Mouse (Mus musculus) forebrain, embryonic 11.5 days (tissue): Measurements from ENCODE around the gene Zfp1. TPM values are rescaled to one million over a fixed set of nuclear protein-coding genes. Genes with fewer than 3 reads are reported as not detected.

ENCODE experiments used
- ATAC-seq: fragments of 200-750 bp; cut with Nextera tagmentation; replicated peaks from 2 replicates; pipeline ENCODE4 v1.8.0; 2017; ENCODE audit warnings: moderate TSS enrichment; ENCODE audit not compliant: low FRiP score
- DNase-seq: peaks from one replicate; pipeline ENCODE4 v3.0.0-alpha.2; 2017; ENCODE audit warnings: low spot score
- H3K27ac ChIP-seq: fragments of 300-500 bp; sonication (generic); 2 replicates; pipeline ENCODE4 v1.5.1; 2014; ENCODE audit warnings: low read depth, low read length
- H3K27me3 ChIP-seq: fragments of 300-500 bp; sonication (generic); 2 replicates; pipeline ENCODE4 v1.6.1; 2014; ENCODE audit warnings: mild to moderate bottlenecking, low read length, mixed read lengths; ENCODE audit not compliant: control insufficient read depth, insufficient read depth
- H3K36me3 ChIP-seq: fragments of 300-500 bp; sonication (generic); 2 replicates; pipeline ENCODE4 v1.6.1; 2014; ENCODE audit warnings: mild to moderate bottlenecking, low read length, moderate library complexity, mixed read lengths; ENCODE audit not compliant: control insufficient read depth, insufficient read depth
- H3K4me1 ChIP-seq: fragments of 300-500 bp; sonication (generic); replicated peaks from 2 replicates; pipeline ENCODE4 v1.6.1; 2014; ENCODE audit warnings: low read length, mixed read lengths; ENCODE audit not compliant: control insufficient read depth, insufficient read depth
- H3K4me2 ChIP-seq: fragments of 300-500 bp; sonication (generic); 2 replicates; pipeline ENCODE4 v1.6.1; 2014; ENCODE audit warnings: low read depth, mild to moderate bottlenecking, low read length, moderate library complexity, mixed read lengths; ENCODE audit not compliant: severe bottlenecking
- H3K4me3 ChIP-seq: fragments of 300-500 bp; sonication (generic); 2 replicates; pipeline ENCODE4 v1.5.1; 2014; ENCODE audit warnings: low read depth, low read length
- H3K9ac ChIP-seq: fragments of 300-500 bp; sonication (generic); 2 replicates; pipeline ENCODE4 v1.6.1; 2014; ENCODE audit warnings: low read length
- H3K9me3 ChIP-seq: fragments of 300-500 bp; sonication (generic); 2 replicates; pipeline ENCODE4 v1.6.1; 2016; ENCODE audit warnings: low read length, mixed read lengths; ENCODE audit not compliant: control insufficient read depth
- WGBS: fragments of 180-500 bp; shearing (Covaris S2); extraction: QIAGEN DNeasy Blood & Tissue Kit; methylation state at CpG from one replicate; pipeline ENCODE4 v1.1.7; 2014; 5-methylcytosine and 5-hydroxymethylcytosine counted together
- microRNA-seq: library from miRNA; unstranded; fragments of <30 nt; microRNA quantifications from one replicate; pipeline ENCODE4, GENCODE M21; 2016; ENCODE audit not compliant: insufficient number of aligned reads
- polyA plus RNA-seq: library from polyadenylated mRNA; unstranded; fragments of >200 nt; fragmentation: Nextera tagmentation; extraction: Ambion mirVana; gene quantifications from 2 replicates; pipeline ENCODE4 v1.2.1, GENCODE M21; 2014

Gene Zfp1
- polyA plus RNA-seq, 1 experiment from 2014 or later = 21.8 TPM

DNA sequence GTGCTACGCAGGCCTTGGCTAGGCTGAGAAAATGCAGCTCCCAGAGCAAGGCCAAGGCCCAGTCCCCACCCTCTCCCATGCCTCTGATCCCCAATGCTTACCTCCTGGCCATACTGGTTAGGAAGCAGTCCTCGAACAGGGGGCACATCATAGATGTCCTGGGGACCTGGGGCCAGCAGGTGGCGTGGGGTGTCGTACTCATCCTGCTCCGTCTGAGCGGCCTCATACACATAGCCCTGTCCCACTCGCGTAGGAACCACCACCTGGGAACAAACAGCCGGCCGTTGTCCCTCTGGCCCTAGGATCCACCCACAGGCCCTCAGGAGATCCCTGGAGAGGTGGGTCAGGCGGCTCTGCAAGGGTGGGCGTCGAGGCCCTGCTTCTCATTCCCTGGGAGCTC lies 72.3 kb downstream of the Zfp1 start:
- Histone ChIP-seq H3K9ac (no peak overlapping the region), H3K9me3 (no peaks in the 10 kb centered on the region), H3K4me3 (no peak overlapping the region), H3K4me2 (no peak overlapping the region), H3K4me1 (peaks cover 17% of the 10 kb centered on the region), H3K27ac (0 out of 2 replicates have a peak overlapping the region, but pooled peaks have one; percentile 88), H3K36me3 (peaks cover 12% of the 10 kb centered on the region), H3K27me3 (no peaks in the 10 kb centered on the region)
- 90% methylated on average over 13 of the region's 13 CpGs for WGBS
- no peak for DNase-seq
- ATAC-seq = no peak

DNA sequence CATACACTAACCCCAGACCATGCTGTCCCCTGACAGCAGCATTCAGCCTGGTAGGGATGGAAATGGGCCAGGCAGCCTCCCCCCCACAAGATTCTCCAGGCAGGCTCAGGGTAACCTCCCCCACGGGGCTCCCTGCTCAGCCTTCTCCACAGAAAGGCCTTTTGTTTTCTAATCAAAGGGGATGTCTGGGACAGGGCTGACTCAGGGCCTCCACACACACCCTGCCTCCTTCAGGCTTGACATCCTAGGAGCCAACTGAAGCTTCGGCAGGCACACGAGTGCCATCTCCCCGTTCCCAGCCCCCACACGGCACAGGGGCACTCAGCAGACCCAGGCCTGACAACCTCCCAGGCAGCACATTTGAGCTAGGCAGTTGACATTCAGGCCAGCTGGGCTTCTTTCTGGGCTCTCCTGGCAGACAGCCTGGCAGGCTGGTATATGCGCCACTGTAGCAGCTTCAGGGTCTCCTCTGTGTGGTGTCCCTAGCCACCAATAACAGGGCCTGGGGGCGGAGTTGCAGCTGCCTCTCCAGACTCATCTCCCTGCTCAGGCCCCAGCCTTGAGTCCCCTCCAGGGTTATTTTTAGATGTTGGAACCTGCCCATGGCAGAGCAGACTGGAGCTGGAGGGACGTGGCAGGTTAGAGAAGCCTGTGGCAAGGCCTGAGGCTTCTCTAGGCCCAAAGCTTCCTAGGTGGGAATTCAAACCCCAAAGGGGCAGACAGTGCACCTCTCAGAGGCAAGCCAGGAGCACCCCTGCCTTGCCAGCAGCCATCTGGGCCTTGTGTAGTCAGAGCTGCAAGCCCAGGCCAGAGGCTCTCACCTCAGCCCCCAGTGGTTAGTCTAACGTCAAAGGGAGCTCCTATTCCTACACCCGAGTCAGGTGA lies 73.6 kb downstream of the Zfp1 start:
- Histone ChIP-seq H3K27me3 (no peaks in the 10 kb centered on the region), H3K36me3 (peaks cover 7% of the 10 kb centered on the region; the same call in 1 of the 2 replicates), H3K27ac (peak overlapping the region; percentile 88), H3K4me3 (no peak overlapping the region), H3K4me2 (peak overlapping the region; percentile 27; the same call in 1 of the 2 replicates), H3K4me1 (peaks cover 17% of the 10 kb centered on the region), H3K9me3 (no peaks in the 10 kb centered on the region), H3K9ac (peak overlapping the region; percentile 14; the same call in 1 of the 2 replicates)
- peak; percentile 63 for ATAC-seq
- peak; percentile 71 for DNase-seq
- WGBS = 39% methylated on average over 10 of the region's 10 CpGs

DNA sequence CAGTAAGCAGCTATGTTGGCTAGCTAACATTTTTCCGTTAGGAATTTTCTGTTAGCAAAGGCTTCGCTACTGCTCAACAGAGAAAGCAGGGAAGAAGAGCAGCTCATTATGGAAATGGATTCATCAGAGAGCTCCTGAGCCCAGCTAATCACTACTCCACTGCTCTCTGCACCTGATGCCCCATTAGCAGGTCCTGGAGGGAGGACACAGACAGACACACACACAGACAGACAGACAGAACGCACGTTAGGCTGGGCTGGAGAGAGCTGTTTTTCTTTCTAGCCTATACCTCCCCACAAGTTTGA lies 74.2 kb downstream of the Zfp1 start:
- no peaks in the 10 kb centered on the region for H3K27me3 ChIP-seq
- peak overlapping the region; percentile 14; the same call in 1 of the 2 replicates for H3K9ac ChIP-seq
- H3K4me3 ChIP-seq = no peak overlapping the region
- DNase-seq (no peak), ATAC-seq (peak; percentile 19; the same call in 1 of the 2 replicates)
- peak overlapping the region; percentile 88 for H3K27ac ChIP-seq
- WGBS = 85% methylated on average over 4 of the region's 4 CpGs
- H3K4me1 ChIP-seq = peaks cover 17% of the 10 kb centered on the region
- H3K9me3 ChIP-seq = no peaks in the 10 kb centered on the region
- no peak overlapping the region for H3K4me2 ChIP-seq
- H3K36me3 ChIP-seq = peaks cover 7% of the 10 kb centered on the region; the same call in 1 of the 2 replicates

DNA sequence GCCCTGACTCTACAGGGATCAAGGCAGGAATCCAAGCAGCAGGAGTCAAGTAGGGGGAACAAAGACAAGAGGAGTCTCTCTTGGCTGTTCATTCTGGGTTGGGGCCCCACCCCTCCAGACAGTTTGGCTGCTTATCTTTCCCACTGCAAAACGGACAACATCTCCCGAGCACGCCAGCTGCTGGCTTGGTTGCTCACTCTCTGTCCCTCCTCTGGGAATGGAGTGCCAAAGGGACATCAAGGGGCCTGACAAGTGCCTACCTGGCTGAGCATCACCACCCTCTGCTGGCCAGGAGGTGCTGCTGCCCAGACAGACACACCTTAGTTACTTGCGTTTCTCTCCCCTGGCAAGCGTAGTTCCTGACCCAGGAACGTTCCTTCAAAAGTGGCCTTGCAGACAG lies 74.7 kb downstream of the Zfp1 start:
- H3K9ac ChIP-seq = no peak overlapping the region

DNA sequence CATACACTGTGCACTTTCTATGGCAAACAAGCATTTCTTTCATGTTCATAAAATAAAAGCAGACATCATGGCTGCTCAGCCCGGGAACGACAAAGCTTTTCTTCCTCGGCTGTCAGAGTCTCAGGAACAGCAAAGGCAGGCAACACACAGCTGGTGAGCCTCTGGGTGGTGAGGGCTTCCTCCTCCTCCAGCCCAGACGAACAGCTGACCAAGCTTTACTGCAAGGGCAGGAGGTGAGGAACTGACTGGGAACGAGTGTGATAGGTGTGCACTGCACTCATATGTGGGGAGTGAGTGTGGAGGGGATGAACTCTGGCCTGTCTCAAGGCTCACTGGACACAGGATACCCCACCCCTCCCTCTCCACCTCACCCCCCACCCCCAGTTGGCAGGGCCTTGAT lies 75.7 kb downstream of the Zfp1 start:
- Histone ChIP-seq H3K4me1 (peaks cover 17% of the 10 kb centered on the region), H3K9ac (no peak overlapping the region), H3K9me3 (no peaks in the 10 kb centered on the region), H3K27me3 (no peaks in the 10 kb centered on the region), H3K36me3 (peaks cover 2% of the 10 kb centered on the region; the same call in 1 of the 2 replicates), H3K27ac (no peak overlapping the region), H3K4me2 (no peak overlapping the region), H3K4me3 (no peak overlapping the region)
- DNase-seq (no peak), ATAC-seq (no peak)
- WGBS = 69% methylated on average over 5 of the region's 5 CpGs

More for the DNA sequence above, 74.7 kb downstream of the Zfp1 start:
- H3K27me3 ChIP-seq = no peaks in the 10 kb centered on the region
- no peak overlapping the region for H3K4me2 ChIP-seq
- H3K27ac ChIP-seq = peak overlapping the region; percentile 88
- no peak for ATAC-seq
- no peak overlapping the region for H3K4me3 ChIP-seq
- WGBS = 63% methylated on average over 6 of the region's 6 CpGs
- peaks cover 7% of the 10 kb centered on the region; the same call in 1 of the 2 replicates for H3K36me3 ChIP-seq
- H3K9me3 ChIP-seq = no peaks in the 10 kb centered on the region
- peaks cover 17% of the 10 kb centered on the region for H3K4me1 ChIP-seq
- no peak for DNase-seq

DNA sequence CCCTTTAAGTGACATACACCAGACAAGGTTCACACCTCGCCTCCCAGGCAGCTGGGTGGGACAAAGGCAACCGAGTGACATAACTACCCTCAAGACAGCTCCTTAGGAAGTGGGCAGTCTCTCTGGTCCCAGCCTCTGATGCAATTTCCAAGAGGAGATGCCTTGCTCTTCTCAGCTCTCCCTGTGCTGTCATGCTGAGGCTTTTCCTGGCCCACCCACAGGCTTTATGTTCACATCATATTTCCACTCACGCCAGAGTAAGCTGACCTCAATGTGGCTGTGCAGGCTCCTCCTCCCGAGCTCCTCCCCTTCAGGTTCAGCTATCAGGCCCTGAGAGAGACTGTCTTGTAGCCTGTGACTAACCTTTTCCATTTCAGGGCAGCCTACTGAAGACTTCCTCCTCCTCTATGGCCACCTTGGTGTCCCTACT lies 76.9 kb downstream of the Zfp1 start:
- Histone ChIP-seq H3K4me3 (no peak overlapping the region), H3K4me1 (peaks cover 17% of the 10 kb centered on the region), H3K27me3 (no peaks in the 10 kb centered on the region), H3K27ac (no peak overlapping the region), H3K9me3 (no peaks in the 10 kb centered on the region), H3K9ac (no peak overlapping the region), H3K36me3 (no peaks in the 10 kb centered on the region; the same call in 1 of the 2 replicates), H3K4me2 (no peak overlapping the region)
- ATAC-seq (no peak), DNase-seq (no peak)
- WGBS = 74% methylated on average over 4 of the region's 4 CpGs

Small RNA genes lying within 50 kb of the gene (microRNA-seq; reads per million reads assigned to microRNA genes)
- not detected for gene Mir7076

Other genes with a start within 250 kb of the Zfp1 start
- 0.09 TPM in 1 of 2 replicates, not detected in the other for gene Fa2h, start 249.6 kb upstream of the Zfp1 start, polyA plus RNA-seq
- 3.4 and 3.7 TPM in 2 replicates for gene Wdr59, start 121.3 kb upstream of the Zfp1 start, polyA plus RNA-seq
- gene Znrf1, start 107.3 kb upstream of the Zfp1 start, polyA plus RNA-seq = 64.1 and 71.5 TPM in 2 replicates
- gene Ldhd, start 13.0 kb upstream of the Zfp1 start, polyA plus RNA-seq = 0.11 and 0.27 TPM in 2 replicates
- gene Ctrb1, start 47.6 kb downstream of the Zfp1 start, polyA plus RNA-seq = not detected in 2 replicates
- gene Bcar1, start 100.4 kb downstream of the Zfp1 start, polyA plus RNA-seq = 60.1 and 60.8 TPM in 2 replicates
- 196 and 206 TPM in 2 replicates for gene Cfdp1, start 210.9 kb downstream of the Zfp1 start, polyA plus RNA-seq
- gene Tmem170, start 233.3 kb downstream of the Zfp1 start, polyA plus RNA-seq = 8.5 and 11.1 TPM in 2 replicates